Mouse (Mus musculus): ENCODE measurements around the gene Nrf1. TPM values are rescaled to one million over a fixed set of nuclear protein-coding genes. Genes with fewer than 3 reads are reported as not detected.

Nrf1 gene
- total and polyA plus RNA-seq, 2 experiments from 2014 or later = 23.8 to 53.6 TPM

GRCm38 (mm10) chr6:30042483-30042882 lies 5.3 kb upstream of the Nrf1 start:
- H3K27ac ChIP-seq (ENCODE audit: low read depth, low read length) = no peak overlapping the region
- no peak for DNase-seq
- no peaks in the 10 kb centered on the region for H3K9me3 ChIP-seq (ENCODE audit: low read length)
- no peaks in the 10 kb centered on the region for H3K27me3 ChIP-seq (ENCODE audit: insufficient read depth, low read length)
- no peak for ATAC-seq
- WGBS = 53% methylated on average over 3 of the region's 3 CpGs
- no peak overlapping the region for H3K4me3 ChIP-seq (ENCODE audit: low read depth, low read length)
- TF ChIP-seq CTCF (IDR thresholded peaks at IDR 0.05; ENCODE audit: low read depth) = no peak
- no peak overlapping the region for H3K4me2 ChIP-seq (ENCODE audit: low read depth)
- H3K4me1 ChIP-seq (ENCODE audit: insufficient read depth) = 0 out of 2 replicates have a peak, but pooled peaks cover 3% of the 10 kb centered on the region
- no peak overlapping the region for H3K9ac ChIP-seq
- no peaks in the 10 kb centered on the region for H3K36me3 ChIP-seq (ENCODE audit: insufficient read depth)

GRCm38 (mm10) chr6:30048163-30048500 lies 344 bp downstream of the Nrf1 start:
- Histone ChIP-seq H3K4me2 (ENCODE audit: low read depth) (peak overlapping the region; percentile 79), H3K4me1 (ENCODE audit: insufficient read depth) (peaks cover 26% of the 10 kb centered on the region), H3K9ac (peak overlapping the region; percentile 99), H3K9me3 (ENCODE audit: low read length) (no peaks in the 10 kb centered on the region), H3K36me3 (ENCODE audit: insufficient read depth) (no peaks in the 10 kb centered on the region), H3K27me3 (ENCODE audit: insufficient read depth, low read length) (no peaks in the 10 kb centered on the region), H3K4me3 (ENCODE audit: low read depth, low read length) (peak overlapping the region; percentile 95), H3K27ac (ENCODE audit: low read depth, low read length) (peak overlapping the region; percentile 100)
- no peak for TF ChIP-seq CTCF (IDR thresholded peaks at IDR 0.05; ENCODE audit: low read depth)
- DNase-seq = no peak
- WGBS = 6% methylated on average over 19 of the region's 45 CpGs
- no peak for ATAC-seq

DNA sequence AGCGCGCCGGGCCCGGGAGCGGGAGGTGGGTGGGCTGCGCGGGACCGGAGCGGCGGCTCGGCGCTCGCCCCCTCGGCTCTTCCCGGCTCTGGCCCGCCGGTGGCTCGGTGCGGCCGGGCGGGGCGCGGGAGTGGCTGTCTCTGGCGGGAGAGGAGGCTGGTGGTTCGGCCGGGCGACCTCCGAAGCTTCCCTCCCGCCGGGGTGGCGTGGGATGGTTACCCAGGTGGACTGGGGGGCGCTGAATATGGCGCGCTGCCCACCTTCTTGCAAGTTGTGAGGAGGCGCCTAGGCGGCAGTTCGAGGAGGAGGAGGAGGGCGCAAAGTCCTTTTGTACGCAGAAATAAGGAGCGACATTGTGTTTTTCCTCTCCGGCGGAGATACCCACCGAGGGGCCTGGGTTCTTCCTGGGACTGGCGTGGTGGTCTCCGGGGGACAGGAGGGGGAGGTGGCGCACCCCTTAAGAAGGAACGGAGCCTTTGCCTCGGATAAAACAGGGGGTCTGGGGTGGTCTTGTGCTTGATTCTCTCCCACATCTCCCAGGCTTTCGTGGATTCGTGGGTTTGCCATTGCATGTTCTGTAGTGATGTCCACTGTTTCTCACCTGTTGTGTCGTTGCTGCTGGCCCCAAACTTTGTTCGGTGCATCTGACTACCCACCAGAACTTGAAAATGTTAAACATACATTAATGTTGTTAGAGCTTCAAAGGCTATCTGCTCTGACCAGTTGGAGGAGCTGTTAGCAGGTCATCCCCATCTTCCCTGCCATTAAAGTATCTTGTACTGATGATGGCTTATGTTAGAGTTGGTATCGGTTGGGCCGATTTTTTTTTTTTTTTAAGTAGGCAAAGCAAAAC lies 939 bp downstream of the Nrf1 start:
- DNase-seq = peak; percentile 55
- peak; percentile 32; the same call in 1 of the 2 replicates for ATAC-seq
- 4% methylated on average over 45 of the region's 54 CpGs for WGBS

GRCm38 (mm10) chr6:30053116-30053515 lies 5.3 kb downstream of the Nrf1 start:
- no peak overlapping the region for H3K9ac ChIP-seq

More for the DNA sequence above, 939 bp downstream of the Nrf1 start:
- peaks cover 2% of the 10 kb centered on the region; the same call in 1 of the 2 replicates for H3K36me3 ChIP-seq (ENCODE audit: insufficient read depth)
- H3K4me1 ChIP-seq (ENCODE audit: insufficient read depth) = peaks cover 26% of the 10 kb centered on the region
- no peak for TF ChIP-seq CTCF (IDR thresholded peaks at IDR 0.05; ENCODE audit: low read depth)
- peak overlapping the region; percentile 79 for H3K4me2 ChIP-seq (ENCODE audit: low read depth)
- H3K4me3 ChIP-seq (ENCODE audit: low read depth, low read length) = peak overlapping the region; percentile 95
- H3K9ac ChIP-seq = peak overlapping the region; percentile 99
- H3K27ac ChIP-seq (ENCODE audit: low read depth, low read length) = peak overlapping the region; percentile 100
- no peaks in the 10 kb centered on the region for H3K9me3 ChIP-seq (ENCODE audit: low read length)
- H3K27me3 ChIP-seq (ENCODE audit: insufficient read depth, low read length) = no peaks in the 10 kb centered on the region

GRCm38 (mm10) chr6:30062544-30062943 lies 14.8 kb downstream of the Nrf1 start:
- no peak overlapping the region for H3K4me3 ChIP-seq (ENCODE audit: low read depth, low read length)
- H3K4me2 ChIP-seq (ENCODE audit: low read depth) = no peak overlapping the region
- 93% methylated on average over 2 of the region's 2 CpGs for WGBS
- no peak overlapping the region for H3K9ac ChIP-seq
- no peaks in the 10 kb centered on the region for H3K4me1 ChIP-seq (ENCODE audit: insufficient read depth)
- no peak for TF ChIP-seq CTCF (IDR thresholded peaks at IDR 0.05; ENCODE audit: low read depth)
- no peaks in the 10 kb centered on the region for H3K9me3 ChIP-seq (ENCODE audit: low read length)
- H3K27me3 ChIP-seq (ENCODE audit: insufficient read depth, low read length) = no peaks in the 10 kb centered on the region
- H3K27ac ChIP-seq (ENCODE audit: low read depth, low read length) = no peak overlapping the region
- no peaks in the 10 kb centered on the region for H3K36me3 ChIP-seq (ENCODE audit: insufficient read depth)
- ATAC-seq (no peak), DNase-seq (no peak)

More at GRCm38 (mm10) chr6:30053116-30053515, 5.3 kb downstream of the Nrf1 start:
- Histone ChIP-seq H3K27me3 (ENCODE audit: insufficient read depth, low read length) (no peaks in the 10 kb centered on the region), H3K36me3 (ENCODE audit: insufficient read depth) (peaks cover 3% of the 10 kb centered on the region; the same call in 1 of the 2 replicates), H3K4me1 (ENCODE audit: insufficient read depth) (peaks cover 22% of the 10 kb centered on the region), H3K4me3 (ENCODE audit: low read depth, low read length) (no peak overlapping the region), H3K9me3 (ENCODE audit: low read length) (no peaks in the 10 kb centered on the region), H3K27ac (ENCODE audit: low read depth, low read length) (no peak overlapping the region), H3K4me2 (ENCODE audit: low read depth) (no peak overlapping the region)
- DNase-seq = no peak
- 31% methylated on average over 1 of the region's 1 CpGs for WGBS
- no peak for ATAC-seq
- TF ChIP-seq CTCF (IDR thresholded peaks at IDR 0.05; ENCODE audit: low read depth) = no peak

- 86% methylated on average over 2 of the region's 2 CpGs for WGBS
Measured at GRCm38 (mm10) chr6:30065369-30065768, 17.6 kb downstream of the Nrf1 start.

GRCm38 (mm10) chr6:30066746-30067145 lies 19.0 kb downstream of the Nrf1 start:
- WGBS = 95% methylated on average over 2 of the region's 2 CpGs
- Histone ChIP-seq H3K4me1 (ENCODE audit: insufficient read depth) (no peaks in the 10 kb centered on the region), H3K9ac (no peak overlapping the region), H3K27me3 (ENCODE audit: insufficient read depth, low read length) (no peaks in the 10 kb centered on the region), H3K4me3 (ENCODE audit: low read depth, low read length) (no peak overlapping the region), H3K9me3 (ENCODE audit: low read length) (no peaks in the 10 kb centered on the region), H3K27ac (ENCODE audit: low read depth, low read length) (no peak overlapping the region), H3K36me3 (ENCODE audit: insufficient read depth) (no peaks in the 10 kb centered on the region), H3K4me2 (ENCODE audit: low read depth) (no peak overlapping the region)
- ATAC-seq = no peak
- no peak for TF ChIP-seq CTCF (IDR thresholded peaks at IDR 0.05; ENCODE audit: low read depth)
- no peak for DNase-seq

More at GRCm38 (mm10) chr6:30065369-30065768, 17.6 kb downstream of the Nrf1 start:
- Histone ChIP-seq H3K4me1 (ENCODE audit: insufficient read depth) (no peaks in the 10 kb centered on the region), H3K4me3 (ENCODE audit: low read depth, low read length) (no peak overlapping the region), H3K36me3 (ENCODE audit: insufficient read depth) (no peaks in the 10 kb centered on the region), H3K9me3 (ENCODE audit: low read length) (no peaks in the 10 kb centered on the region), H3K9ac (no peak overlapping the region), H3K27ac (ENCODE audit: low read depth, low read length) (no peak overlapping the region), H3K4me2 (ENCODE audit: low read depth) (no peak overlapping the region), H3K27me3 (ENCODE audit: insufficient read depth, low read length) (no peaks in the 10 kb centered on the region)
- ATAC-seq = no peak
- no peak for DNase-seq
- no peak for TF ChIP-seq CTCF (IDR thresholded peaks at IDR 0.05; ENCODE audit: low read depth)

Measured in forebrain, postnatal 0 days (tissue).